Mouse (Mus musculus) R1 (cell line): ENCODE measurements around the gene Uba1.
A peak's percentile ranks its signal among the peaks of the same experiment; 100 is the strongest.

ENCODE experiments used
- DNase-seq: peaks from one replicate; pipeline ENCODE4 v3.0.0-alpha.2; 2018; ENCODE audit warnings: low read depth, low spot score

Uba1 gene

GRCm38 (mm10) chrX:20728681-20729080 is 70.6 kb downstream of the Uba1 start:
- peak; percentile 70 for DNase-seq

- peak; percentile 31 for DNase-seq
Observed at GRCm38 (mm10) chrX:20730048-20730447, 71.9 kb downstream of the Uba1 start.
